Mouse (Mus musculus) megakaryocyte, embryonic 14.5 days (primary cell): Measurements from ENCODE around the gene Hebp2. TPM values are rescaled to one million over a fixed set of nuclear protein-coding genes. Genes with fewer than 3 reads are reported as not detected.
"Not testable (repeated sequence)": the region's sequence is repeated elsewhere in the genome, so short reads cannot be mapped to it uniquely, and the experiment has no call there.

Experiments used
- H3K27me3 ChIP-seq: replicated peaks from 2 replicates; pipeline ENCODE3; 2012; ENCODE audit warnings: inconsistent platforms
- H3K36me3 ChIP-seq: replicated peaks from 2 replicates; pipeline ENCODE3; 2012; ENCODE audit warnings: low read length, inconsistent platforms, mixed read lengths
- H3K4me1 ChIP-seq: 2 replicates; pipeline ENCODE4 v1.6.1; 2012; ENCODE audit warnings: inconsistent platforms
- H3K4me3 ChIP-seq: replicated peaks from 2 replicates; pipeline ENCODE3; 2012; ENCODE audit warnings: moderate library complexity, mild to moderate bottlenecking, inconsistent platforms
- H3K9me3 ChIP-seq: 2 replicates; pipeline ENCODE4 v1.6.1; 2012; ENCODE audit warnings: inconsistent platforms
- FLI1 ChIP-seq: IDR thresholded peaks from 2 replicates; pipeline ENCODE4 v1.6.1; 2012; ENCODE audit warnings: low read length, inconsistent platforms, mixed read lengths
- GATA1 ChIP-seq: IDR thresholded peaks from 3 replicates; pipeline ENCODE4 v1.6.1; 2012; ENCODE audit warnings: mixed read lengths, low read length, inconsistent platforms, borderline replicate concordance
- polyA plus RNA-seq: library from polyadenylated mRNA; stranded (reverse); fragments of >175 nt; gene quantifications from 2 replicates; pipeline ENCODE4 v1.2.3, GENCODE M21; 2012; ENCODE audit warnings: low replicate concordance; ENCODE audit not compliant: insufficient read depth

The Hebp2 gene
- not detected in 2 replicates for polyA plus RNA-seq

DNA sequence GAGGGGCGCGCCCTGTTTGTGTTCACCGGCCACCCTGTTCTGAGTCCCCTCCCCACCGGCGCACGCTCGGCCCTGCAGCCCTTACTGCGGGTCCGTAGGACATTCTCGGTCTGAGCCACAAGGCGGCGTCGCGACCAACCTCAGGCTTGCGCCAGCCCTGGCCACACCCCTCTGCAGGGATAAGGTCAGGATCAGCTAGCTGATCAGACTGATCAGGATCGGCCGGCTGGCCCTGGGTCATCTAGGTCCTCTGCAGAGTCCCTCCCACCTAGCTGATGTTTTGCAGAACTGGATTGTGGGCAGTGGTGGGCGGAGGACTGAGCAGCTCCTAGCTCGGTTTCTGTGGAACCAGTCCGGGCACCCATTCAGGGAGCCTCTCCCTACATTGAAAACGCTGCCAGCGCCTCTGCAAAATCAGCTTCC, at the start of gene Hebp2:
Gene Hebp2 (minus strand): TSS at position 264 of the 423 bp plus-strand sequence.
- Histone ChIP-seq H3K4me3 (peak within 1 kb of the TSS; percentile 90), H3K36me3 (no peaks in the 10 kb centered on the region), H3K27me3 (peaks cover 17% of the 10 kb centered on the region), H3K4me1 (peaks cover 7% of the 10 kb centered on the region), H3K9me3 (no peaks in the 10 kb centered on the region)
- TF ChIP-seq GATA1 (no peak), FLI1 (no peak)

DNA sequence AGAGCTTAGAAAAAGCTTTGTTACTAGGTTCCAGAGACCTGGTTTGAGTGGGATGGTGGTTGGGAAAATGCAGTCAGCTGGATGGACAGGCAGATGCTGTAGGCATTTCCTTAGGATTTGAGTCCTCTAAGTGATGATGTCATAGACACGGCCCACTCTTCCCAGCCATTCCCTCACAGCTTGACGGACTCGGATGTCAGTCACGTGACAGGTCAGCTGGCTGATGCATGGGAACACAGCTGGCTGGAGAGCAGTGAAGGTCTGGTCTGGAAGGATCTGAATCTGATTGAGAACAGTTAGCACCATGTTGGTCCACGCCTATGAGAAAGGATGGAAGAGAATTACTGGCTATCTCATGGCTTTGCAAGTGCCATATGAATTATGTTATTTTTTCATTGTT, 43.6 kb upstream of the Hebp2 start:
- Histone ChIP-seq H3K4me3 (no peak overlapping the region), H3K4me1 (no peaks in the 10 kb centered on the region), H3K36me3 (no peaks in the 10 kb centered on the region), H3K9me3 (peaks cover 5% of the 10 kb centered on the region; the same call in 1 of the 2 replicates), H3K27me3 (peaks cover 3% of the 10 kb centered on the region)
- TF ChIP-seq GATA1: no peak
- no peak for TF ChIP-seq FLI1

- Histone ChIP-seq H3K9me3 (no peaks in the 10 kb centered on the region), H3K4me1 (no peaks in the 10 kb centered on the region), H3K27me3 (no peaks in the 10 kb centered on the region), H3K36me3 (no peaks in the 10 kb centered on the region), H3K4me3 (no peak overlapping the region)
- TF ChIP-seq GATA1: no peak
- no peak for TF ChIP-seq FLI1
Measured at GRCm38 (mm10) chr10:18584188-18584587, 38.3 kb upstream of the Hebp2 start.

DNA sequence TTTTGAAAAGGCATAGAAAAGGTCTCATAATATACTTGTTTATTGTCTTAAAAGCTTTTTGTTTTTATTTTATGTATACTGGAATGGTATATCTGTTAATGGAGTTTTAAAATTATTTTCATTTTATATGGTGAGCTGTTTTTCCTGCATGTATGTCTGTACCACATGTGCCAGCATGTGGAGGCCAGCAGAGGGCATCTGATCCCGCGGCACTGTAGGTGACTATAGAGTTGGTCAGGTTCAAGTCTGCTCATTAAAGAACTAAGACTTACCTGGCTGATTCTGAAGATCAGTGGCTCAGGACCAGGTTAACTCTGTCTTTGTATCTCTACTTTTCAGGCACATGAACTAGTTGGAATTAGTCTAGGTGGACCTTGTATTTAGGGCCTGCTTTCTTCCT, 26.7 kb upstream of the Hebp2 start:
- Histone ChIP-seq H3K4me3 (no peak overlapping the region), H3K27me3 (no peaks in the 10 kb centered on the region), H3K4me1 (no peaks in the 10 kb centered on the region), H3K36me3 (no peaks in the 10 kb centered on the region), H3K9me3 (no peaks in the 10 kb centered on the region)
- no peak for TF ChIP-seq FLI1
- no peak for TF ChIP-seq GATA1

DNA sequence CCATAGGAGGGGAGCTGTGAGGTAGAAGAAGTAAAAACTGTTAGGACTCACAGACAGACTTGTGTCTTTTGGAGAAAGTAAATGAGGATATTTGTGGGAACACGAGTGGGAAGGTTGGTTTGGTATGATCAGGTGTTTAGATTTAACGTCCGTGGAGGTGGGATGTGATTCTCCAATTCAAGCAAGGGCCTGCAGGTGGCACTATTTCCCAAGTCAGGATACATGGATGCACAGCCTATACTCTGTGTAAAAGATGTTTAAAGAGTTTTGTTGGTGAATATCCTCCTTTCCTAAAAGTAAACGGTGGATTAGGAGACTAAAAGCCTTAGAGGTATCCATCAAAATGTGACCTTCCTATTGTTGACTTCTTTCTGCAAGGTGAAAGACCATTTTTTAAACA, 17.1 kb upstream of the Hebp2 start:
- TF ChIP-seq GATA1: no peak
- no peak for TF ChIP-seq FLI1
- H3K36me3 ChIP-seq: no peaks in the 10 kb centered on the region
- no peaks in the 10 kb centered on the region for H3K27me3 ChIP-seq
- no peaks in the 10 kb centered on the region for H3K4me1 ChIP-seq
- H3K9me3 ChIP-seq: no peaks in the 10 kb centered on the region
- H3K4me3 ChIP-seq: no peak overlapping the region

DNA sequence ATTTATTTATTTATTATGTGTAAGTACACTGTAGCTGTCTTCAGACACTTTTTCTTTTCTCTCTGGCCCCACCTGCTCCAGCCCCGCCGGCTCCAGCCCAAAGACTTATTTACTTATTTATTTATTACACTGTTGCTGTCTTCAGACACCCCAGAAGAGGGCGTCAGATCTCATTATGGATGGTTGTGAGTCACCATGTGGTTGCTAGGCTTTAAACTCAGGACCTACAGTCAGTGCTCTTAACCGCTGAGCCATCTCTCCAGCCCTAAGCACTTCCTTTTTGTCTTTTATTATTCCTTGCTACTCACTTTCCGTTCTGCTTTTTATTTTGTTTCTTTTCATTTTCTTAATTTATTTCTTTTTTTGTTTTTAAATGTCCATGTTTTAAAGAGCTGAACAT, 15.6 kb upstream of the Hebp2 start:
- no peaks in the 10 kb centered on the region for H3K4me1 ChIP-seq
- no peak overlapping the region for H3K4me3 ChIP-seq
- no peaks in the 10 kb centered on the region for H3K27me3 ChIP-seq
- TF ChIP-seq FLI1: no peak
- no peak for TF ChIP-seq GATA1
- no peaks in the 10 kb centered on the region for H3K9me3 ChIP-seq
- H3K36me3 ChIP-seq: no peaks in the 10 kb centered on the region

GRCm38 (mm10) chr10:18559076-18559475, 13.2 kb upstream of the Hebp2 start:
- H3K36me3 ChIP-seq, H3K4me3 ChIP-seq, H3K4me1 ChIP-seq, H3K9me3 ChIP-seq, H3K27me3 ChIP-seq: not testable (repeated sequence)

- peaks cover 15% of the 10 kb centered on the region for H3K27me3 ChIP-seq
- H3K4me3 ChIP-seq: no peak overlapping the region
- TF ChIP-seq GATA1: no peak
- TF ChIP-seq FLI1: no peak
- H3K9me3 ChIP-seq: no peaks in the 10 kb centered on the region
- H3K4me1 ChIP-seq: peaks cover 7% of the 10 kb centered on the region
- no peaks in the 10 kb centered on the region for H3K36me3 ChIP-seq
Measured at GRCm38 (mm10) chr10:18549321-18550216, 3.7 kb upstream of the Hebp2 start.

DNA sequence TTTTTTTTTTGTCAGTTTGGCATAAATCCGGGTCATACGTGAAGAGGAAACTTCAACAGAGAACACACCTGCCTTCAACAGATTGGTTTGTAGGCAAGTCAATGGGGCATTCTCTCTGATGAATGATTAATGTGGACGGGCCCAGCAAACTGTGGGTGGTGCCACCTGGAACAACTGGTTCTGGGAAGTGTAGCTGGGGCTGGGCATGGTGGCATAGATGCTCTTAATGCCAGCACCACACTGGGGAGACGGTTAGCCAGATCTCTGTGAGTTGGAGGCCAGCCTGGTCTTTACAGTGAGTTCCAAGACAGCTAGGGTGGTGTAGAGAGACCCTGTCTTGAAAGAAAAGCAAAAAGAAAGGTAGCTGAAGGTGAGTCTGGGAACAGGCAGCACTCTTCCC, 1.5 kb upstream of the Hebp2 start:
- Histone ChIP-seq H3K36me3 (no peaks in the 10 kb centered on the region), H3K9me3 (no peaks in the 10 kb centered on the region), H3K27me3 (peaks cover 17% of the 10 kb centered on the region), H3K4me1 (peaks cover 7% of the 10 kb centered on the region), H3K4me3 (no peak overlapping the region)
- TF ChIP-seq GATA1 (no peak), FLI1 (no peak)

DNA sequence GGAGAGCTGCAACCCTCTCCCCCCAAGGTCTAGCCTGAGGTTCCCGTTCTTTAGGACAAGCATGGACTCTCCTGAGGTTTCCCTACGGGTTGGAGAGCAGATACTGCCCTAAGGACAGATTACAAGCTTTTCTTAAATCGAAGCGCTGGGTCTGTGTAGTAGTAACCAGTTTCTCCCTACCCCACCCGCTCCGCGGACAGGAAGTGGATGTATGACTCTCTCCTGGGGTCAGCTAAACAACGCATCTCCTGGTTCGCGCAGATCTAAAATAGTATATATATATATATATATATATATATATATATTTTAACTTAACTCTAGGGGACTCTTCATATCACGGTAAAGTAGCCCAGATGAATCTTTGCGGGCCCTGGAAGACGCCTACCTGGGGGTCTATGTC, 567 bp downstream of the Hebp2 start:
- peak overlapping the region; percentile 90 for H3K4me3 ChIP-seq
- H3K4me1 ChIP-seq: peaks cover 7% of the 10 kb centered on the region
- no peaks in the 10 kb centered on the region for H3K36me3 ChIP-seq
- no peaks in the 10 kb centered on the region for H3K9me3 ChIP-seq
- TF ChIP-seq FLI1 (no peak), GATA1 (no peak)
- H3K27me3 ChIP-seq: peaks cover 17% of the 10 kb centered on the region
